Mouse (Mus musculus) testis, adult 2 months (tissue): ENCODE results near the gene Snx8.

Experiments
- CTCF ChIP-seq: fragments of 200-500 bp; IDR thresholded peaks from 2 replicates; pipeline ENCODE4 v1.5.1; 2012; ENCODE audit warnings: low read depth, mild to moderate bottlenecking, inconsistent platforms, low read length, moderate library complexity; ENCODE audit not compliant: control insufficient read depth, insufficient read depth, insufficient replicate concordance
- POLR2A ChIP-seq: fragments of 200-500 bp; IDR thresholded peaks from 2 replicates; pipeline ENCODE4 v1.6.1; 2012; ENCODE audit warnings: low read depth, mild to moderate bottlenecking, inconsistent platforms, low read length, moderate library complexity; ENCODE audit not compliant: control insufficient read depth

GRCm38 (mm10) chr5:140419442-140420080 is 30.5 kb upstream of the Snx8 start:
- no peak for TF ChIP-seq CTCF
- 0 out of 2 replicates have a peak, but pooled peaks have one; percentile 3 for TF ChIP-seq POLR2A
